Mouse (Mus musculus): ENCODE measurements at regions not wholly inside any gene's neighbourhood (a gene's known extent, or its start where the extent isn't known, plus 50 kb on each side); places are given as distances from the start of the nearest gene placed in this dataset.

DNA sequence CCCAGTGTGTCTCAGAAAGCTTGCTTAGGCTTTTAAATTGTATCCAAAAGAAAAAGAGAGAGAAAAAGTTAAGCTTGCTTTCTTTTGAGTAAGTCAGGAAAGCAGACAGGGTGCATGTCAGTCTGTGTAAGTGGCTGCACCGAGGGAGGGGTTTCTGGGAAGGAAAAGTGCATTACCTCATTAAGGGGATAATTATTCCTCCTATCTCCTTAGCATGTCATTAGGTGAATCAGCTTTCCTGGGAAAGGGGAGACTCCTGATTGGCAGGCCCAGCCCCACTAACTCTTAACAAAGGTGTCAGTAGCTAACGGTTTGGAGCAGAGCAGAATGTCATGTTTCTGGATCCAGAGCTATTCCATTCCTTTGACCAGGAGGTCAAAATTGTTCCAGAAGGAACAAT, 411.3 kb downstream of the Klf5 start:
- Histone ChIP-seq H3K4me1 (ENCODE audit: control insufficient read depth in 1 of 2, insufficient read depth in 2 of 2, low read length in 2 of 2) (no peaks in the 10 kb centered on the region), H3K27ac (ENCODE audit: control insufficient read depth, low read depth, low read length) (no peak overlapping the region), H3K9ac (ENCODE audit: control insufficient read depth, low read depth, low read length, poor library complexity, severe bottlenecking) (no peak overlapping the region), H3K9me3 (replicated peaks; ENCODE audit: insufficient read depth, low read length) (no peaks in the 10 kb centered on the region), H3K36me3 (ENCODE audit: control insufficient read depth in 1 of 2, insufficient read depth in 2 of 2, low read length in 2 of 2) (no peaks in the 10 kb centered on the region), H3K79me2 (ENCODE audit: control insufficient read depth, insufficient read depth, low read length, poor library complexity) (no peaks in the 10 kb centered on the region), H3K4me3 (ENCODE audit: control insufficient read depth in 1 of 2, insufficient read depth in 1 of 2, low read depth in 2 of 2, low read length in 2 of 2) (no peak overlapping the region), H3K27me3 (ENCODE audit: control insufficient read depth in 1 of 2, insufficient read depth in 2 of 2, low read length in 2 of 2) (no peaks in the 10 kb centered on the region)
- TF ChIP-seq NELFE (IDR thresholded peaks at IDR 0.05; ENCODE audit: low read depth, low read length) (no peak), POLR2AphosphoS5 (IDR thresholded peaks at IDR 0.05; ENCODE audit: borderline replicate concordance, low read depth, low read length) (no peak), ETS1 (IDR thresholded peaks at IDR 0.05; ENCODE audit: low read depth, low read length) (no peak), MAZ (IDR thresholded peaks at IDR 0.05; ENCODE audit: low read depth, low read length) (no peak), ZKSCAN1 (IDR thresholded peaks at IDR 0.05; ENCODE audit: low read depth, low read length) (no peak), SMC3 (IDR thresholded peaks at IDR 0.05; ENCODE audit: low read depth, low read length) (no peak), USF2 (IDR thresholded peaks at IDR 0.05; ENCODE audit: borderline replicate concordance in 1 of 2, insufficient read depth in 1 of 2, low read depth in 1 of 2, low read length in 2 of 2) (no peak)
- no peak for DNase-seq (ENCODE audit: low read depth, low spot score)

DNA sequence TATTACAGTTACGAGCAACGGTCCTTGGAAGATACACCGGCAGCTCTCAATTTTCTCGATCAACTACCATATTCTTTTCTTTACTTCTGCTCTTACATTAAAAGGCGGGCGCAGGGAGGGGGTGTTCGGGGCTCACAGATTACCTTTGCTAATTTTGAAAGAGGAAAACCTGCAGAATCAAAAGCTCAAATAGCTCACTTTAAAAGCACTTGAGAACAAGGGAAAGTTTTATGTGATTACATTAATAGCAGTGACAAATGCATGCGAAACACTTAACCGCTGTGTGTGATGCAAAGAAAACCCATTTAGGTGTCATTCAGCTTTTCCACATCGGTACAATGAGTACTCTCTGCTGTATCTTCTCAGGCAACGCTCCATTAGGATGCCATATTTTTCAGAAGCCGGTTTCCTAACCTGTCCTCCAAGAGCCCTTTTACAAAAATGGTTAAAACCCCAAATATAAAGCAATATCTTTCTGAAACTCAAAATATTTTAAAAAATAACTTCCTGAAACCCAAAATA, 412.2 kb downstream of the Klf5 start:
- DNase-seq (ENCODE audit: low read depth, low spot score) = no peak
- H3K4me3 ChIP-seq (ENCODE audit: control insufficient read depth in 1 of 2, insufficient read depth in 1 of 2, low read depth in 2 of 2, low read length in 2 of 2) = no peak overlapping the region
- no peaks in the 10 kb centered on the region for H3K36me3 ChIP-seq (ENCODE audit: control insufficient read depth in 1 of 2, insufficient read depth in 2 of 2, low read length in 2 of 2)
- no peaks in the 10 kb centered on the region for H3K4me1 ChIP-seq (ENCODE audit: control insufficient read depth in 1 of 2, insufficient read depth in 2 of 2, low read length in 2 of 2)
- no peaks in the 10 kb centered on the region for H3K9me3 ChIP-seq (replicated peaks; ENCODE audit: insufficient read depth, low read length)
- H3K9ac ChIP-seq (ENCODE audit: control insufficient read depth, low read depth, low read length, poor library complexity, severe bottlenecking) = no peak overlapping the region
- H3K79me2 ChIP-seq (ENCODE audit: control insufficient read depth, insufficient read depth, low read length, poor library complexity) = no peaks in the 10 kb centered on the region
- no peak for TF ChIP-seq MAZ (IDR thresholded peaks at IDR 0.05; ENCODE audit: low read depth, low read length)
- no peaks in the 10 kb centered on the region for H3K27me3 ChIP-seq (ENCODE audit: control insufficient read depth in 1 of 2, insufficient read depth in 2 of 2, low read length in 2 of 2)
- no peak overlapping the region for H3K27ac ChIP-seq (ENCODE audit: control insufficient read depth, low read depth, low read length)

- Histone ChIP-seq H3K9ac (ENCODE audit: control insufficient read depth, low read depth, low read length, poor library complexity, severe bottlenecking) (no peak overlapping the region), H3K4me3 (ENCODE audit: control insufficient read depth in 1 of 2, insufficient read depth in 1 of 2, low read depth in 2 of 2, low read length in 2 of 2) (no peak overlapping the region), H3K27ac (ENCODE audit: control insufficient read depth, low read depth, low read length) (no peak overlapping the region), H3K4me1 (ENCODE audit: control insufficient read depth in 1 of 2, insufficient read depth in 2 of 2, low read length in 2 of 2) (no peaks in the 10 kb centered on the region), H3K79me2 (ENCODE audit: control insufficient read depth, insufficient read depth, low read length, poor library complexity) (no peaks in the 10 kb centered on the region), H3K9me3 (replicated peaks; ENCODE audit: insufficient read depth, low read length) (no peaks in the 10 kb centered on the region), H3K36me3 (ENCODE audit: control insufficient read depth in 1 of 2, insufficient read depth in 2 of 2, low read length in 2 of 2) (no peaks in the 10 kb centered on the region), H3K27me3 (ENCODE audit: control insufficient read depth in 1 of 2, insufficient read depth in 2 of 2, low read length in 2 of 2) (no peaks in the 10 kb centered on the region)
- TF ChIP-seq JUND (IDR thresholded peaks at IDR 0.05; ENCODE audit: low read depth, low read length) = no peak
- no peak for TF ChIP-seq NELFE (IDR thresholded peaks at IDR 0.05; ENCODE audit: low read depth, low read length)
- no peak for TF ChIP-seq MEF2A (IDR thresholded peaks at IDR 0.05; ENCODE audit: extremely low read depth, insufficient replicate concordance, low read depth, low read length, poor library complexity, severe bottlenecking)
- TF ChIP-seq GATA1 (IDR thresholded peaks at IDR 0.05; ENCODE audit: low read depth, low read length) = no peak
- no peak for TF ChIP-seq TCF12 (IDR thresholded peaks at IDR 0.05; ENCODE audit: low read depth, low read length)
- TF ChIP-seq CTCF (IDR thresholded peaks at IDR 0.05 in 2 of 3, conservative IDR thresholded peaks at IDR 0.05 in 1 of 3; ENCODE audit: control insufficient read depth in 1 of 3, insufficient read depth in 1 of 3, low read depth in 2 of 3, low read length in 3 of 3, poor library complexity in 1 of 3, severe bottlenecking in 1 of 3) = no peak
- no peak for TF ChIP-seq SIN3A (IDR thresholded peaks at IDR 0.05; ENCODE audit: low read length)
- TF ChIP-seq EP300 (IDR thresholded peaks at IDR 0.05; ENCODE audit: low read depth in 1 of 2, low read length in 2 of 2) = no peak
- TF ChIP-seq POLR2AphosphoS2 (IDR thresholded peaks at IDR 0.05; ENCODE audit: low read length) = no peak
- no peak for TF ChIP-seq MAFK (IDR thresholded peaks at IDR 0.05; ENCODE audit: borderline replicate concordance, low read depth, low read length)
- TF ChIP-seq KAT2A (conservative IDR thresholded peaks at IDR 0.05; ENCODE audit: low read depth, low read length) = no peak
- no peak for TF ChIP-seq CHD1 (IDR thresholded peaks at IDR 0.05; ENCODE audit: low read depth, low read length)
- no peak for TF ChIP-seq BHLHE40 (IDR thresholded peaks at IDR 0.05; ENCODE audit: borderline replicate concordance, low read depth, low read length)
- TF ChIP-seq TAL1 (IDR thresholded peaks at IDR 0.05; ENCODE audit: low read length) = no peak
- TF ChIP-seq HCFC1 (IDR thresholded peaks at IDR 0.05; ENCODE audit: low read depth, low read length) = no peak
- TF ChIP-seq MYC (IDR thresholded peaks at IDR 0.05; ENCODE audit: low read depth, low read length) = no peak
- no peak for TF ChIP-seq SMC3 (IDR thresholded peaks at IDR 0.05; ENCODE audit: low read depth, low read length)
- no peak for TF ChIP-seq TBP (IDR thresholded peaks at IDR 0.05; ENCODE audit: low read depth, low read length)
- TF ChIP-seq ZNF384 (IDR thresholded peaks at IDR 0.05; ENCODE audit: low read depth, low read length) = no peak
- no peak for DNase-seq (ENCODE audit: low read depth, low spot score)
Observed at GRCm38 (mm10) chr14:99712624-99713023, 414.1 kb downstream of the Klf5 start.
